ENCODE assay signal across 8 mouse cellular contexts in genomic region chr5:36738799-36739615, GRCm38 (mm10). TPM values are rescaled to one million over a fixed set of nuclear protein-coding genes. Genes with fewer than 3 reads are reported as not detected.
A peak's percentile ranks its signal among the peaks of the same experiment; 100 is the strongest.
DNase-seq lines count a peak whose midpoint lies in the region; ATAC-seq lines count a peak whose summit lies in the region.

No protein-coding gene starts in this region.

- intact Hi-C loops in left cerebral cortex, postnatal 14 days (cut with DNase I), result no loop called here

- H3K4me1 ChIP-seq in forebrain, embryonic 15.5 days, result no peaks in the 10 kb centered on the region
- peaks cover 16% of the 10 kb centered on the region; the same call in 1 of the 2 replicates for H3K4me1 ChIP-seq in forebrain, embryonic 10.5 days
- no peaks in the 10 kb centered on the region for H3K4me1 ChIP-seq in brown adipose tissue, adult 24 weeks (ENCODE audit: control insufficient read depth, insufficient read depth, insufficient read length, low read length)

- no peak overlapping the region for H3K4me2 ChIP-seq in forebrain, embryonic 15.5 days (replicated peaks)

- no peak for DNase-seq in forebrain, embryonic 10.5 days (ENCODE audit: extremely low spot score, low spot score)
- peak; percentile 67 for DNase-seq in gastrocnemius, postnatal 25 days
- peak; percentile 65 to 83 for DNase-seq in left cerebral cortex, postnatal 14 days (ENCODE audit: low spot score in 2 of 2)
- peak; percentile 79 for DNase-seq in telencephalon, adult 2 months (ENCODE audit: low read depth, low spot score)
- no peak for DNase-seq in testis, postnatal 14 days (ENCODE audit: low spot score)
- no peak for DNase-seq in thymus, postnatal 4 days

- H3K36me3 ChIP-seq in forebrain, embryonic 15.5 days, result no peaks in the 10 kb centered on the region
- no peaks in the 10 kb centered on the region for H3K36me3 ChIP-seq in forebrain, embryonic 10.5 days (replicated peaks)

- WGBS in forebrain, embryonic 15.5 days, result 65% methylated on average over 16 of the region's 16 CpGs
- WGBS in forebrain, embryonic 10.5 days, result 69% methylated on average over 16 of the region's 16 CpGs

- no peak overlapping the region for H3K9ac ChIP-seq in forebrain, embryonic 15.5 days (replicated peaks)

- no peak overlapping the region for H3K27ac ChIP-seq in forebrain, embryonic 15.5 days (replicated peaks)
- H3K27ac ChIP-seq in forebrain, embryonic 10.5 days, result no peak overlapping the region
- H3K27ac ChIP-seq in brown adipose tissue, adult 24 weeks (replicated peaks; ENCODE audit: low read depth, low read length), result peak overlapping the region; percentile 23; the same call in 1 of the 2 replicates

- H3K4me3 ChIP-seq in forebrain, embryonic 15.5 days, result no peak overlapping the region
- H3K4me3 ChIP-seq in forebrain, embryonic 10.5 days, result no peak overlapping the region
- no peak overlapping the region for H3K4me3 ChIP-seq in brown adipose tissue, adult 24 weeks (ENCODE audit: insufficient read depth, low read depth, low read length)

- no peaks in the 10 kb centered on the region for H3K9me3 ChIP-seq in forebrain, embryonic 15.5 days
- no peaks in the 10 kb centered on the region for H3K9me3 ChIP-seq in forebrain, embryonic 10.5 days

- H3K27me3 ChIP-seq in forebrain, embryonic 15.5 days, result no peaks in the 10 kb centered on the region
- H3K27me3 ChIP-seq in forebrain, embryonic 10.5 days (ENCODE audit: poor library complexity, severe bottlenecking), result no peaks in the 10 kb centered on the region; the same call in 1 of the 2 replicates

- ATAC-seq in forebrain, embryonic 15.5 days (replicated peaks), result peak; percentile 74

RNA-seq across cellular contexts. Expression of gene Bloc1s4, which starts 9.4 kb away (rescaled TPM):
- polyA plus RNA-seq in forebrain, embryonic 15.5 days (2015; fragmentation: Nextera tagmentation; extraction: Ambion mirVana), result 30.4 and 32.6 TPM in 2 replicates
- 19.7 and 20.6 TPM in 2 replicates for polyA plus RNA-seq in forebrain, embryonic 10.5 days (2016; fragmentation: Nextera tagmentation; extraction: Ambion mirVana)
- 12.0 and 17.0 TPM in 2 replicates for polyA plus RNA-seq in brown adipose tissue, adult 24 weeks (2012; ENCODE audit: insufficient read depth, insufficient read length, missing spikeins)
- total RNA-seq in gastrocnemius, postnatal 25 days (2021), result 1 to 10 TPM; 6.9 to 8.1 TPM
- total RNA-seq in left cerebral cortex, postnatal 14 days (2021), result 10 to 100 TPM; 17.1 to 18.8 TPM

RNA-seq across cellular contexts. Expression of gene D5Ertd579e, which starts 43.2 kb away (rescaled TPM):
- 34.5 and 35.1 TPM in 2 replicates for polyA plus RNA-seq in forebrain, embryonic 15.5 days (2015; fragmentation: Nextera tagmentation; extraction: Ambion mirVana)
- polyA plus RNA-seq in forebrain, embryonic 10.5 days (2016; fragmentation: Nextera tagmentation; extraction: Ambion mirVana), result 27.6 and 31.3 TPM in 2 replicates
- 62.7 and 65.5 TPM in 2 replicates for polyA plus RNA-seq in brown adipose tissue, adult 24 weeks (2012; ENCODE audit: insufficient read depth, insufficient read length, missing spikeins)
- total RNA-seq in gastrocnemius, postnatal 25 days (2021), result 10 to 100 TPM; 67.6 to 73.7 TPM
- 10 to 100 TPM; 88.8 to 95.6 TPM for total RNA-seq in left cerebral cortex, postnatal 14 days (2021)

RNA-seq across cellular contexts. Expression of gene Mrfap1, which starts 57.6 kb away (rescaled TPM):
- 350 and 358 TPM in 2 replicates for polyA plus RNA-seq in forebrain, embryonic 15.5 days (2015; fragmentation: Nextera tagmentation; extraction: Ambion mirVana)
- polyA plus RNA-seq in forebrain, embryonic 10.5 days (2016; fragmentation: Nextera tagmentation; extraction: Ambion mirVana), result 435 and 463 TPM in 2 replicates
- polyA plus RNA-seq in brown adipose tissue, adult 24 weeks (2012; ENCODE audit: insufficient read depth, insufficient read length, missing spikeins), result 235 and 311 TPM in 2 replicates
- total RNA-seq in gastrocnemius, postnatal 25 days (2021), result 100 to 1,000 TPM; 220 to 232 TPM
- 100 to 1,000 TPM; 440 to 455 TPM for total RNA-seq in left cerebral cortex, postnatal 14 days (2021)

Comparison
In these comparisons a context has a peak if more than half of its experiments do, and no peak if none do; other contexts are left out.
1. DNase-seq: peak in gastrocnemius, postnatal 25 days (single experiment), left cerebral cortex, postnatal 14 days (2 of 2) and telencephalon, adult 2 months (single experiment); none in forebrain, embryonic 10.5 days (single experiment), testis, postnatal 14 days (single experiment) and thymus, postnatal 4 days (single experiment).